Mouse (Mus musculus) urinary bladder, postnatal 4 days (tissue): ENCODE measurements around the gene Map7d1.

Experiments used
- DNase-seq, 2 experiments: peaks; one replicate each; pipeline ENCODE4 v3.0.0; 2021 to 2022; ENCODE audit warnings: low spot score in 2 of 2

Gene Map7d1

GRCm38 (mm10) chr4:126269292-126269691, 13.1 kb upstream of the Map7d1 start:
- DNase-seq = no peak

GRCm38 (mm10) chr4:126262119-126262807, 6.1 kb upstream of the Map7d1 start, which contains the start of gene Trappc3:
Gene Trappc3, plus strand, starts transcription at chr4:126262325.
- DNase-seq = peak; percentile 99

- DNase-seq = no peak
These were observed 5.5 kb upstream of the Map7d1 start for GRCm38 (mm10) chr4:126261675-126262074.

GRCm38 (mm10) chr4:126261266-126261665, 5.1 kb upstream of the Map7d1 start:
- no peak for DNase-seq

- peak; percentile 80 to 82 for DNase-seq
These were observed 4.5 kb upstream of the Map7d1 start for GRCm38 (mm10) chr4:126260520-126261201.

DNA sequence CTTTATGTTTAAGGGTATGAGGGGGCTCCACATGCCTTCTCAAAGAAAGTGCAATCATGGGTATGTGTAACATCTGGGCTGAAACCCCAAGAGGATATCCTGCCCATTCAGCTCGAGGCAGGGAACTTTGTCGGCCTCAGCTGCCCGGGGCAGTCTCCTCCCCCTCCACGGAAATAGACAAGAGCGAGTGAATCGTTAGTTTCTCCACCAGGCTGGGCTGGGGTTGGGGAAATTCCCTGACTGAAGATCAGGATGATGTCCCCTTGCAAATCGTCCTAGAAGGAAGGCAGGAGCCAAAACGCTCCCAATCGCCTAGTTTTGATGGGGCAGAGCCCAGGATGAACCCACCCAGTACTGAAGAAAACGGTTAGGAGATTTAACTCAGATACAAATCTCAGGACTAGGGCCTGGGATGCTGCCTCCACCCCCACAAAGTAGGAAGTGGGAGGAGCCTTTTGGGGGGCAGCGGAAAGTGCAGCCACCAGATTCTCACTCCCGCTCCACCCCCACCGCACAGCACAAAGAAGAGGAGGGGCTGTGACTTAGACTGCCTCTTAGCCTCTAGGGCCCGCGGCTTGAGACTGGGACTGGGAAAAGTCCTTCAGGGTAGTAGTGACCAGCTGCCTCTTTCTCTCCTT, 3.5 kb upstream of the Map7d1 start:
- DNase-seq = peak; percentile 75 to 79

GRCm38 (mm10) chr4:126259063-126259462, 2.9 kb upstream of the Map7d1 start:
- peak in 1 of 2 experiments; percentile 62 for DNase-seq

GRCm38 (mm10) chr4:126256967-126257881, 1.1 kb upstream of the Map7d1 start:
- peak in 1 of 2 experiments; percentile 62 for DNase-seq

GRCm38 (mm10) chr4:126255113-126256001, 786 bp downstream of the Map7d1 start:
- DNase-seq = peak in 1 of 2 experiments; percentile 60

GRCm38 (mm10) chr4:126254315-126255112, 1.6 kb downstream of the Map7d1 start:
- peak in 1 of 2 experiments; percentile 72 for DNase-seq

- no peak for DNase-seq
These were observed 2.4 kb downstream of the Map7d1 start for GRCm38 (mm10) chr4:126253637-126254272.

GRCm38 (mm10) chr4:126252411-126253237, 3.5 kb downstream of the Map7d1 start:
- DNase-seq = no peak

GRCm38 (mm10) chr4:126251655-126252254, 4.4 kb downstream of the Map7d1 start:
- no peak for DNase-seq

DNA sequence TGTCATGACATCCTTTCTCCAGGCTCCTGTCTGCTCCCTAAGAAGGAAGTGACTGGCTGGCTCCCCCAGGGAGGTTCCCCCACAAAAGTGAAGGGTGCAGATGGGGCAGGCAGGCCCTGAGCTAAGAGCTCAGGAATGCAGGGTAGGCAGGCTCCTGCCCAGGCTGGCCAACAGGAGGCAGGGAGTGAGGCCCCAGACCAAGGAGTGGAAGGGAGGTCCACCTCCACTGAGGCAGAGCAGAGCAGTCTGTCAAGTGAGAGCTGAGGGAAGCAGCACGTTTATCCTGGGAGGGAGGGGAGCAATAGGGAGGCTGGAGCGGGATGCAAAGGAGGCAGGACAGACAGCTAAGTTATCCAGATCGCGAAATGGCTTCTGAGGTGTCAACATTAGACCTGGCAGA, 5.5 kb downstream of the Map7d1 start:
- DNase-seq = no peak

DNA sequence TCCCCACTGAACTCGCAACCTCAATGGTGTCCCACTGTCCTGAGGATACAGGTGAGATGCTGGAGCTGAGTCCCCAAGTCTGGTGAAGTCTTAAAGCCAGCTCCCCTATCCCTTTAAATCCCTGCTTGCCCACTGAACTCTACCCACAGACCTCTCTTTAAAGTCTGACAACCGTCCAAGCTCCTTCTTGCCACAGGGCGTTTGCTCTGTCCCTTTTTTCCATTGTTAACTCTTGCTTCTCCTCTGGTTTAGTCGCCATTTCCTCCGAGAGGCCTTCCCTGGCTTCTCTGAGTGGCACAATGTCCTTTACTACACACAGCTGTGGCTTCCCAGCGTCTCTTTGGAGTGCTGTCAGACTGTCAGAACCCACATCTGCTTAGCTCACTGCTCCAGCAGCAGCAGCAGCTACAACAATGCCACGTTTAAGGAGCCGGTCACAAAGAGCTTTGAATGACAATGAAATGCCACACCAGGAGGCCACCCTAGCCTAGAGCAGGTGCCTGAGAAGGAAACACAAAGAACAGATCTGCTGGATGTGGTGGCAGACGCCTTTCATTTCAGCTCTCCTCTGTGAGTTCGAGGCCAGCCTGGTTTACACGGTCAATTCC, 7.8 kb downstream of the Map7d1 start:
- DNase-seq = no peak

GRCm38 (mm10) chr4:126246202-126246889, 9.8 kb downstream of the Map7d1 start:
- DNase-seq = no peak

- DNase-seq = no peak
These were observed 13.6 kb downstream of the Map7d1 start for GRCm38 (mm10) chr4:126242510-126242909.
